Mouse (Mus musculus): ENCODE data around the gene Zfyve26. TPM values are rescaled to one million over a fixed set of nuclear protein-coding genes. Genes with fewer than 3 reads are reported as not detected.
A peak's percentile ranks its signal among the peaks of the same experiment; 100 is the strongest.

The Zfyve26 gene
- polyA plus RNA-seq, 1 experiment from 2014 or later: 15.8 TPM

GRCm38 (mm10) chr12:79313721-79314120 lies 17.6 kb upstream of the Zfyve26 start:
- ATAC-seq (ENCODE audit: low FRiP score): no peak
- 92% methylated on average over 4 of the region's 4 CpGs for WGBS

GRCm38 (mm10) chr12:79306013-79306412 lies 9.9 kb upstream of the Zfyve26 start:
- no peak for ATAC-seq (ENCODE audit: low FRiP score)

More at GRCm38 (mm10) chr12:79313721-79314120, 17.6 kb upstream of the Zfyve26 start:
- no peak overlapping the region for H3K27ac ChIP-seq
- H3K36me3 ChIP-seq: no peaks in the 10 kb centered on the region
- no peaks in the 10 kb centered on the region for H3K27me3 ChIP-seq
- no peak overlapping the region for H3K4me2 ChIP-seq (replicated peaks)
- H3K4me3 ChIP-seq: no peak overlapping the region
- H3K4me1 ChIP-seq: no peaks in the 10 kb centered on the region
- no peaks in the 10 kb centered on the region for H3K9me3 ChIP-seq (replicated peaks)
- H3K9ac ChIP-seq: no peak overlapping the region

GRCm38 (mm10) chr12:79305131-79305530 lies 9.0 kb upstream of the Zfyve26 start:
- H3K9ac ChIP-seq: no peak overlapping the region
- no peak overlapping the region for H3K4me3 ChIP-seq
- no peak overlapping the region for H3K27ac ChIP-seq
- H3K9me3 ChIP-seq (replicated peaks): no peaks in the 10 kb centered on the region
- no peak overlapping the region for H3K4me2 ChIP-seq (replicated peaks)
- WGBS: 71% methylated on average over 1 of the region's 1 CpGs
- no peak for ATAC-seq (ENCODE audit: low FRiP score)
- H3K27me3 ChIP-seq: no peaks in the 10 kb centered on the region
- H3K4me1 ChIP-seq: no peaks in the 10 kb centered on the region
- no peaks in the 10 kb centered on the region for H3K36me3 ChIP-seq

More at GRCm38 (mm10) chr12:79306013-79306412, 9.9 kb upstream of the Zfyve26 start:
- Histone ChIP-seq H3K4me2 (replicated peaks) (no peak overlapping the region), H3K4me1 (no peaks in the 10 kb centered on the region), H3K9me3 (replicated peaks) (no peaks in the 10 kb centered on the region), H3K4me3 (no peak overlapping the region), H3K36me3 (no peaks in the 10 kb centered on the region), H3K27me3 (no peaks in the 10 kb centered on the region), H3K9ac (no peak overlapping the region), H3K27ac (no peak overlapping the region)
- 83% methylated on average over 4 of the region's 4 CpGs for WGBS

GRCm38 (mm10) chr12:79301802-79302201 lies 5.7 kb upstream of the Zfyve26 start:
- 90% methylated on average over 9 of the region's 9 CpGs for WGBS
- H3K4me2 ChIP-seq (replicated peaks): no peak overlapping the region

GRCm38 (mm10) chr12:79297884-79298636 lies 2.0 kb upstream of the Zfyve26 start:
- WGBS: 18% methylated on average over 15 of the region's 15 CpGs

More at GRCm38 (mm10) chr12:79301802-79302201, 5.7 kb upstream of the Zfyve26 start:
- H3K9me3 ChIP-seq (replicated peaks): no peaks in the 10 kb centered on the region
- no peaks in the 10 kb centered on the region for H3K36me3 ChIP-seq
- ATAC-seq (ENCODE audit: low FRiP score): no peak
- no peak overlapping the region for H3K4me3 ChIP-seq
- H3K27me3 ChIP-seq: no peaks in the 10 kb centered on the region
- peaks cover 4% of the 10 kb centered on the region; the same call in 1 of the 2 replicates for H3K4me1 ChIP-seq
- no peak overlapping the region for H3K27ac ChIP-seq
- H3K9ac ChIP-seq: no peak overlapping the region

GRCm38 (mm10) chr12:79297121-79297576 lies 1.0 kb upstream of the Zfyve26 start, which contains the start of gene Rad51b:
TSS of gene Rad51b (plus strand) at chr12:79297282.
- Histone ChIP-seq H3K27me3 (no peaks in the 10 kb centered on the region), H3K4me2 (replicated peaks) (peak within 1 kb of the TSS; percentile 76), H3K9me3 (replicated peaks) (no peaks in the 10 kb centered on the region), H3K36me3 (no peaks in the 10 kb centered on the region), H3K4me1 (peaks cover 14% of the 10 kb centered on the region), H3K4me3 (peak within 1 kb of the TSS; percentile 60), H3K27ac (0 out of 2 replicates have a peak within 1 kb of the TSS, but pooled peaks have one; percentile 36), H3K9ac (peak within 1 kb of the TSS; percentile 65)
- 1% methylated on average over 21 of the region's 21 CpGs for WGBS
- ATAC-seq (ENCODE audit: low FRiP score): peak; percentile 75

More at GRCm38 (mm10) chr12:79297884-79298636, 2.0 kb upstream of the Zfyve26 start:
- peak overlapping the region; percentile 60 for H3K4me3 ChIP-seq
- H3K4me2 ChIP-seq (replicated peaks): peak overlapping the region; percentile 76
- H3K9me3 ChIP-seq (replicated peaks): no peaks in the 10 kb centered on the region
- peak overlapping the region; percentile 42; the same call in 1 of the 2 replicates for H3K9ac ChIP-seq
- no peaks in the 10 kb centered on the region for H3K27me3 ChIP-seq
- ATAC-seq (ENCODE audit: low FRiP score): no peak
- peaks cover 14% of the 10 kb centered on the region for H3K4me1 ChIP-seq
- no peaks in the 10 kb centered on the region for H3K36me3 ChIP-seq
- H3K27ac ChIP-seq: no peak overlapping the region

GRCm38 (mm10) chr12:79292874-79293273 lies 3.2 kb downstream of the Zfyve26 start:
- Histone ChIP-seq H3K9me3 (replicated peaks) (no peaks in the 10 kb centered on the region), H3K27me3 (no peaks in the 10 kb centered on the region), H3K4me1 (peaks cover 13% of the 10 kb centered on the region), H3K4me3 (no peak overlapping the region), H3K27ac (no peak overlapping the region), H3K9ac (no peak overlapping the region), H3K4me2 (replicated peaks) (no peak overlapping the region), H3K36me3 (peaks cover 12% of the 10 kb centered on the region)
- no peak for ATAC-seq (ENCODE audit: low FRiP score)
- WGBS: 81% methylated on average over 6 of the region's 6 CpGs

- no peak overlapping the region for H3K4me3 ChIP-seq
- no peaks in the 10 kb centered on the region for H3K27me3 ChIP-seq
- WGBS: 91% methylated on average over 8 of the region's 8 CpGs
- no peak overlapping the region for H3K9ac ChIP-seq
- no peaks in the 10 kb centered on the region for H3K9me3 ChIP-seq (replicated peaks)
- H3K4me2 ChIP-seq (replicated peaks): no peak overlapping the region
- H3K4me1 ChIP-seq: no peaks in the 10 kb centered on the region
- H3K36me3 ChIP-seq: peaks cover 90% of the 10 kb centered on the region
- H3K27ac ChIP-seq: no peak overlapping the region
- ATAC-seq (ENCODE audit: low FRiP score): no peak
Observed at GRCm38 (mm10) chr12:79282595-79282994, 13.5 kb downstream of the Zfyve26 start.

- Histone ChIP-seq H3K27ac (no peak overlapping the region), H3K9me3 (replicated peaks) (no peaks in the 10 kb centered on the region)
Observed at GRCm38 (mm10) chr12:79279513-79280115, 16.5 kb downstream of the Zfyve26 start.

GRCm38 (mm10) chr12:79272604-79273003 lies 23.5 kb downstream of the Zfyve26 start:
- H3K36me3 ChIP-seq: peaks cover 84% of the 10 kb centered on the region
- H3K4me1 ChIP-seq: no peaks in the 10 kb centered on the region
- H3K27me3 ChIP-seq: no peaks in the 10 kb centered on the region
- no peak overlapping the region for H3K4me2 ChIP-seq (replicated peaks)
- 88% methylated on average over 4 of the region's 4 CpGs for WGBS
- H3K9ac ChIP-seq: no peak overlapping the region
- no peaks in the 10 kb centered on the region for H3K9me3 ChIP-seq (replicated peaks)
- H3K4me3 ChIP-seq: no peak overlapping the region
- no peak overlapping the region for H3K27ac ChIP-seq
- no peak for ATAC-seq (ENCODE audit: low FRiP score)

More at GRCm38 (mm10) chr12:79279513-79280115, 16.5 kb downstream of the Zfyve26 start:
- ATAC-seq (ENCODE audit: low FRiP score): no peak
- H3K9ac ChIP-seq: no peak overlapping the region
- no peak overlapping the region for H3K4me3 ChIP-seq
- H3K36me3 ChIP-seq: peaks cover 89% of the 10 kb centered on the region
- no peaks in the 10 kb centered on the region for H3K4me1 ChIP-seq
- WGBS: 89% methylated on average over 13 of the region's 13 CpGs
- H3K27me3 ChIP-seq: no peaks in the 10 kb centered on the region
- no peak overlapping the region for H3K4me2 ChIP-seq (replicated peaks)

- Histone ChIP-seq H3K4me3 (no peak overlapping the region), H3K27ac (no peak overlapping the region), H3K9me3 (replicated peaks) (no peaks in the 10 kb centered on the region), H3K4me2 (replicated peaks) (no peak overlapping the region), H3K4me1 (no peaks in the 10 kb centered on the region), H3K27me3 (no peaks in the 10 kb centered on the region), H3K9ac (no peak overlapping the region), H3K36me3 (peaks cover 62% of the 10 kb centered on the region)
- no peak for ATAC-seq (ENCODE audit: low FRiP score)
- WGBS: 64% methylated on average over 5 of the region's 5 CpGs
Observed at GRCm38 (mm10) chr12:79261035-79261434, 35.1 kb downstream of the Zfyve26 start.

- H3K4me1 ChIP-seq: no peaks in the 10 kb centered on the region
- H3K4me3 ChIP-seq: no peak overlapping the region
- ATAC-seq (ENCODE audit: low FRiP score): no peak
- peaks cover 58% of the 10 kb centered on the region for H3K36me3 ChIP-seq
- 89% methylated on average over 2 of the region's 2 CpGs for WGBS
- no peaks in the 10 kb centered on the region for H3K9me3 ChIP-seq (replicated peaks)
- H3K27me3 ChIP-seq: no peaks in the 10 kb centered on the region
- H3K27ac ChIP-seq: no peak overlapping the region
- no peak overlapping the region for H3K9ac ChIP-seq
- no peak overlapping the region for H3K4me2 ChIP-seq (replicated peaks)
Observed at GRCm38 (mm10) chr12:79260154-79260553, 36.0 kb downstream of the Zfyve26 start.

All from hindbrain, embryonic 12.5 days (tissue).